Mouse (Mus musculus): ENCODE measurements around the gene Kat14. TPM values are rescaled to one million over a fixed set of nuclear protein-coding genes. Genes with fewer than 3 reads are reported as not detected.

The Kat14 gene
- polyA plus RNA-seq, 1 experiment: 23.6 TPM

DNA sequence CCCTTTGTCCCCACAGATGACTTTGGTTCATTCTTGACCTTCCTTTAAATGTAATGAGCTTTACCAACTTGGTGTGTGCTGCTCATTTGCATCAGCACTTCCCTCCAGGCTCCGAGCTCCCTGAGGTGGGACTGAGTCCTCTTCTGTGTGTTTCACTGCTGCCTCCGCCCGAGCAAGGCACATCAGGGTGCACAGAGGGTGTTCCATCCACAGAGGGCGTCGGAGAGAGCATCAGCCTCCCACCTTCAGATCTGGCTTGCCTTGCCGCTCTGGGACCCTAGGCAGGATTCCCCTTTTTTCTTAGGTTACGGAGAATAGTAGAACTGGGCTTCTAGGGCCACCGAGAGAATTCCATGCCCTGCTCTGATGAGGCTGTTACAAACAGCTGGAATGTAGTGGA lies 48.1 kb downstream of the Kat14 start:
- no peak overlapping the region for H3K27ac ChIP-seq (ENCODE audit: insufficient read depth, low read length)
- TF ChIP-seq POLR2A (IDR thresholded peaks at IDR 0.05; ENCODE audit: low read depth, low read length) (no peak), CTCF (IDR thresholded peaks at IDR 0.05; ENCODE audit: borderline replicate concordance, insufficient read depth, low read length) (no peak)
- no peak overlapping the region for H3K4me3 ChIP-seq (ENCODE audit: insufficient read depth, low read length)
- no peaks in the 10 kb centered on the region for H3K4me1 ChIP-seq (ENCODE audit: control insufficient read depth, insufficient read depth, low read length)

DNA sequence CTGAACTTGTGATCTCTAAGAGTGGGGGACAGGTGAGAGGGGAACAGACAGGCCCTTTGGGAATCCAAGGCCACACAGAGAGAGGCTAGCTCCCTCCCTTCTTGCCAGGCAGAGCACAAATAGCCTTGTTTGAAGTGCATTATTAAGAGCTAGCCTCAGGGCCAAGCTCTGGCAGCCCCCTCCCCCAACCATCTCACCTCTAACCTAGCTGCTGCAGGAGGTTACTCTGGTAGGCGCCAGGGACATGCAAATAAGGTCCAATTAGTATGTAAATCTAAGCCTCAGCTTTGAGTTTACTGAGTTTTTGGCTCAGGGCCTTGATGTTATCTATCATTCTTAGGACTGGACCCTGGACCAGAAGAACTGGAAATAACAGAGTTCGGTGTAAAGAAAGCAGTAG lies 49.3 kb downstream of the Kat14 start:
- no peak for TF ChIP-seq CTCF (IDR thresholded peaks at IDR 0.05; ENCODE audit: borderline replicate concordance, insufficient read depth, low read length)
- TF ChIP-seq POLR2A (IDR thresholded peaks at IDR 0.05; ENCODE audit: low read depth, low read length): no peak
- H3K27ac ChIP-seq (ENCODE audit: insufficient read depth, low read length): no peak overlapping the region
- H3K4me3 ChIP-seq (ENCODE audit: insufficient read depth, low read length): no peak overlapping the region
- H3K4me1 ChIP-seq (ENCODE audit: control insufficient read depth, insufficient read depth, low read length): no peaks in the 10 kb centered on the region

DNA sequence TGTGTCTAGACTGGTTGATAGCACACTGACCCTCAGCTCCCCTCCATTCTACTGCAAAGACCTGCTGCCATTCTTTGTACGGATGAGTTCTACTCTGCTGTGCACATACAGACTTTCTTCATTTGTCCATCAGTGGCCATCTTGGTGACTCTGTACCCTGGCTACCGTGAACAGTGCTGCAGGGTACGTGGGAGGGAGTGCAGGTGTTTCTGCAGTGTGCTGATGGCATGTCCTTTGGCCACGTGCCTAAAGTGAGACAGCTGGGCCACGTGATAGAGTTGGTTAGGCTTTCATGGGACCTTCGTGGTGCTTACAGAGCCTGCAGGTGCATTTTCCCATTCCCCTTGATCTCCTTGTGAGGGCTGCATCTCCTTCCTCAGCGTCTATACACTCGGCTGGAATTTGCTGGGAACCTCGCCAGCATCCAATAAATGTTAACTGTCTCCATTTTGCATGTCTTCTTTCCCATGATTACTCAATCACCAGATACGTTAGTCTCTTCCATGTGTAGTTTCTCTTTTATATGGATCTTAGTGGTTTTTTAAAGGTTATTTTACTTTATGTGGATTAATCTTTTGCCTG lies 53.4 kb downstream of the Kat14 start:
- Histone ChIP-seq H3K4me1 (ENCODE audit: control insufficient read depth, insufficient read depth, low read length) (no peaks in the 10 kb centered on the region), H3K27ac (ENCODE audit: insufficient read depth, low read length) (no peak overlapping the region), H3K4me3 (ENCODE audit: insufficient read depth, low read length) (no peak overlapping the region)
- TF ChIP-seq CTCF (IDR thresholded peaks at IDR 0.05; ENCODE audit: borderline replicate concordance, insufficient read depth, low read length) (no peak), POLR2A (IDR thresholded peaks at IDR 0.05; ENCODE audit: low read depth, low read length) (no peak)

DNA sequence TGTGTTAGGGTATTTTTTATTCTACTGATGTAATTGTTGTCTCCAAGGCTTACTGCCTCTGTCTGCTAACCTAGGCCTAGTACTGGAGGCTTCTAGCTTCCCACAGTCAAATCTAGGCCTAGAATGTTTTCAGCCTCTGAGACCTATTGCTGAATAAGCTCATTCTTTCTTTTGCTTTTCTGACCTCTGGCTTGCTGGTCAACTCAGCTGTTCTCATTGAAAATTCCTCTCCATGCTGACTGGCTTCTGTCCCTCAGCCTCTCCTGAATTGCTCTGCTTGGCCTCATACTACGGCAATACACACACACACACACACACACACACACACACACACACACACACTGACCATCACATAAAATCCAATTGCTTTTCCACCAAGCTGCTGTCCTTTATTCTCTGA lies 57.0 kb downstream of the Kat14 start:
- no peak for TF ChIP-seq CTCF (IDR thresholded peaks at IDR 0.05; ENCODE audit: borderline replicate concordance, insufficient read depth, low read length)
- no peak for TF ChIP-seq POLR2A (IDR thresholded peaks at IDR 0.05; ENCODE audit: low read depth, low read length)
- no peak overlapping the region for H3K4me3 ChIP-seq (ENCODE audit: insufficient read depth, low read length)
- H3K27ac ChIP-seq (ENCODE audit: insufficient read depth, low read length): no peak overlapping the region
- H3K4me1 ChIP-seq (ENCODE audit: control insufficient read depth, insufficient read depth, low read length): no peaks in the 10 kb centered on the region

DNA sequence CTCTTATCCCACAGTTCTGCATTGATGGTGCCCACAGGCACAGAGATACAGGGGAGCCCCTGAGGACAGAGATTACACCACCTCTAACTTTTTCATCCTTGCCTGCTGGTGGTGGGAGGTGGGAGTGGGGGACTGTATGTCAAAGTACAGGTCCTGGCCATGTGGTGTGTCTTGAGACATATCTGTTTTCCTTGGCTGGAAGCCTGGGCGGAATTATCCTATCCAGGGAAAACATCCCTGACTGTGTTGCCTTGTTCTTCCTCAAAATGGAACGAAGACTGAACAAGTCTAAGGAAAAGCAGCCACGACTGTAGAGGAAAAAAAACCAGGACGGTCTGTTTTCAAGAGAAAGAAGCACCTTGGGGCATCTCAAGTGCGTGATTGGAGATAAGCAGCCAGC lies 59.1 kb downstream of the Kat14 start:
- no peak overlapping the region for H3K27ac ChIP-seq (ENCODE audit: insufficient read depth, low read length)
- no peak for TF ChIP-seq POLR2A (IDR thresholded peaks at IDR 0.05; ENCODE audit: low read depth, low read length)
- no peak for TF ChIP-seq CTCF (IDR thresholded peaks at IDR 0.05; ENCODE audit: borderline replicate concordance, insufficient read depth, low read length)
- no peak overlapping the region for H3K4me3 ChIP-seq (ENCODE audit: insufficient read depth, low read length)
- H3K4me1 ChIP-seq (ENCODE audit: control insufficient read depth, insufficient read depth, low read length): no peaks in the 10 kb centered on the region

DNA sequence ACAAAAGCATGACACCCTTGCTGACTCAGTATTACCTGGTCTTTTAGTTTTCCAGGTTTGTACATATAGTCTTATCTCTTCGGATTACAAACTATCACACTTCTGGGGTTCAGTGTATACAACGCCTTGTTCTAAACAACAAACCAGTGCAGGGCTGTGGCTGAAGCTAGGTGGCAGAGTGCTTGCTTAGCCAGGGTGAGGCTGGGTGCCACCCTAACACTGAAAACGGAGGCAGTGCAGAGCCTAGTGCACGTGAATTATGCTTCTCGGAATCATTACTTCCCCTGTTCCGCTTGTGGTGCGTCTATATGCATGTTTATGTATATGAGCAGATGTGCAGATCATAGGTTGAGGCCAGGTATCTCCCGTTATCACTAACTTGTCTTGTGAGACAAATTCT lies 59.9 kb downstream of the Kat14 start:
- Histone ChIP-seq H3K27ac (ENCODE audit: insufficient read depth, low read length) (no peak overlapping the region), H3K4me1 (ENCODE audit: control insufficient read depth, insufficient read depth, low read length) (no peaks in the 10 kb centered on the region), H3K4me3 (ENCODE audit: insufficient read depth, low read length) (no peak overlapping the region)
- TF ChIP-seq POLR2A (IDR thresholded peaks at IDR 0.05; ENCODE audit: low read depth, low read length) (no peak), CTCF (IDR thresholded peaks at IDR 0.05; ENCODE audit: borderline replicate concordance, insufficient read depth, low read length) (no peak)

DNA sequence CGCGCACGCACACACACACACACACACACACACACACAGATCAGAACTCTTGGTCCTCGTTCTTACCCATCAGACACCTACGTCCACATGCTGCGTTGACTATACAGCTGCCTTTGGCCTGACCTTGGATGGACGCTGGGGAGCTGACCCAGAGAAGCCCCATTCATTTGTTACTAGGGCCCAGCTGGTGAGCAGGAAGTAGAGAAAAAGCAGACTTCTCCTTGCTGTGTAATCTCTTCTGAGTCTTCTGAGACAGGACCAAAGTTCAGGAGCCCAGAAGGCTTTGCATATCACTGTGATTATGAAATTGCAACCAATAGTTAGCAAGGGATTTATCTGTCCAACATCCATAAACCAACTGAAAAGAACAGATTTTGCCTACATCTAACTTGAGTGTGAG lies 60.4 kb downstream of the Kat14 start:
- TF ChIP-seq CTCF (IDR thresholded peaks at IDR 0.05; ENCODE audit: borderline replicate concordance, insufficient read depth, low read length) (no peak), POLR2A (IDR thresholded peaks at IDR 0.05; ENCODE audit: low read depth, low read length) (no peak)
- no peaks in the 10 kb centered on the region for H3K4me1 ChIP-seq (ENCODE audit: control insufficient read depth, insufficient read depth, low read length)
- H3K27ac ChIP-seq (ENCODE audit: insufficient read depth, low read length): no peak overlapping the region

DNA sequence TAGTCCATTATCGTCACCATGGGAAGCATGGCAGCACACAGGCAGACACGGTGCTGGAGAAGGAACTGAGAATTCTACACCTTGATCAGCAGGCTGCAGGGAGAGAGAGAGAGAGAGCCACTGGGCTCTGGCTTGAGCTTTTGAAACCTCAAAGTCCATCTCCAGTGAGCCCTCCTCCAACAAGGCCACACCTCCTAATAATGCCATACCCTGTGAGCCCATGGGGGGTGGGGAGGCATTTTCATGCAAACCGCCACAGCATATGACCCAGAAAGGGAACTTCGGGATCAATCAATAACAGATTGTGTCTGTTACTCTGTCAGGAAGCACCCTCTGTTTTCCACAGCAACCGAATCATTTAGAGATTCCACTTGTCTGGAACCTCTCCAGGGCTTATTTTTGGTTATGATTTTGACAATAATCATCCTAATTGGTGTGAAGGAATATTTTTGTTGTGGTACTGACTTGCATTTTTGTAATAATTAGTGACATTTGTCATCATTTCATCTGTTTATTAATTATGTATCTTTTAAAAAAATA lies 62.6 kb downstream of the Kat14 start:
- H3K4me1 ChIP-seq (ENCODE audit: control insufficient read depth, insufficient read depth, low read length): no peaks in the 10 kb centered on the region
- TF ChIP-seq CTCF (IDR thresholded peaks at IDR 0.05; ENCODE audit: borderline replicate concordance, insufficient read depth, low read length) (no peak), POLR2A (IDR thresholded peaks at IDR 0.05; ENCODE audit: low read depth, low read length) (no peak)
- no peak overlapping the region for H3K27ac ChIP-seq (ENCODE audit: insufficient read depth, low read length)
- H3K4me3 ChIP-seq (ENCODE audit: insufficient read depth, low read length): no peak overlapping the region

More for the DNA sequence above, 60.4 kb downstream of the Kat14 start:
- H3K4me3 ChIP-seq (ENCODE audit: insufficient read depth, low read length): no peak overlapping the region

DNA sequence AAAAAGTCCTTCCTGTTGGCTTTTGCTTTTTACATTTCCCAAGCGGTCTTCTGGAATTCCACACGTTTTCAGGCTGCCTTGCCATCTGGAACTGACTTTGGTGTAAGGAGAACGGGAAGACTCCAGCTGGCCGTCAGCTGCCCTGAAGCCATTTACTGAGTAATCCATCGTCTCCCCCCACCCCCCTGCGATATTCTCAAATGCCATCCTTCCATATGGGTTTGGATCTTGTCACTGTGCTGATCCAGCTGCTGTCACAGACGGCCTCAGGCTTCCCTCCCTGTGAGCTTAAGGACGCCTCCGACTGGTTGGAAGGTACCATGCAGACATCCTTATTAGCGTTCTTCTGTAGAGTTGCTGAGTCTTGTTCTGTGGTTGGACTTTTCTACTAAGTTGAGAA lies 66.9 kb downstream of the Kat14 start:
- H3K4me3 ChIP-seq (ENCODE audit: insufficient read depth, low read length): no peak overlapping the region
- TF ChIP-seq CTCF (IDR thresholded peaks at IDR 0.05; ENCODE audit: borderline replicate concordance, insufficient read depth, low read length) (no peak), POLR2A (IDR thresholded peaks at IDR 0.05; ENCODE audit: low read depth, low read length) (no peak)
- no peak overlapping the region for H3K27ac ChIP-seq (ENCODE audit: insufficient read depth, low read length)
- no peaks in the 10 kb centered on the region for H3K4me1 ChIP-seq (ENCODE audit: control insufficient read depth, insufficient read depth, low read length)

DNA sequence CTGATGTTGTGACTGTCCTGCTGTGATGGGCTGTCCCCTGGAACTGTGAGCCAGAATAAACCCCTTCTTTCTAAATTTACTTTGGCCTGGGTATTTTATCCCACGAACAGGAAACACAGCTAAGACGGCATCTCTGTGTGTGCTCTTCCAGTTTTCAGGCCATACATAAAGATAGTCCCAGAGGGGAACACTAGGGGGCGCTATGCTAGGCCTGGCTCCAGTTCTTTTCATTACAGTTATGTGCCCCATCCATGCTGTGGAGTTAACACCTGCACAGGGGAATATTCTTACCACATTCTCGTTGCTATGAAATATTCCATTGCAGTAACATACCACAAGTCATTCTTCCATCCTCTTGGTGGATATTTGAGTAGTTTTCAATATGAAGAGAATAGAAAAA lies 69.6 kb downstream of the Kat14 start:
- TF ChIP-seq CTCF (IDR thresholded peaks at IDR 0.05; ENCODE audit: borderline replicate concordance, insufficient read depth, low read length) (no peak), POLR2A (IDR thresholded peaks at IDR 0.05; ENCODE audit: low read depth, low read length) (no peak)
- H3K27ac ChIP-seq (ENCODE audit: insufficient read depth, low read length): no peak overlapping the region
- H3K4me3 ChIP-seq (ENCODE audit: insufficient read depth, low read length): no peak overlapping the region
- no peaks in the 10 kb centered on the region for H3K4me1 ChIP-seq (ENCODE audit: control insufficient read depth, insufficient read depth, low read length)
